Mouse (Mus musculus) intestine, postnatal 0 days (tissue): Measurements from ENCODE around the gene Ift20. TPM values are rescaled to one million over a fixed set of nuclear protein-coding genes. Genes with fewer than 3 reads are reported as not detected.
"Not testable (repeated sequence)": the region's sequence is repeated elsewhere in the genome, so short reads cannot be mapped to it uniquely, and the experiment has no call there.

ENCODE experiments used
- ATAC-seq: fragments of 200-750 bp; cut with Nextera tagmentation; 2 replicates; pipeline ENCODE4 v1.8.0; 2017; ENCODE audit warnings: mild to moderate bottlenecking, moderate TSS enrichment, moderate library complexity
- H3K27ac ChIP-seq: fragments of 300-500 bp; sonication (generic); 2 replicates; pipeline ENCODE4 v1.5.1; 2014; ENCODE audit warnings: mild to moderate bottlenecking, low read depth, low read length, moderate library complexity
- H3K27me3 ChIP-seq: fragments of 300-500 bp; sonication (generic); replicated peaks from 2 replicates; pipeline ENCODE4 v1.6.1; 2014; ENCODE audit warnings: low read length, mixed read lengths; ENCODE audit not compliant: control insufficient read depth, insufficient read depth
- H3K36me3 ChIP-seq: fragments of 300-500 bp; sonication (generic); 2 replicates; pipeline ENCODE4 v1.6.1; 2014; ENCODE audit warnings: mild to moderate bottlenecking, moderate library complexity; ENCODE audit not compliant: control insufficient read depth, insufficient read depth
- H3K4me1 ChIP-seq: fragments of 300-500 bp; sonication (generic); replicated peaks from 2 replicates; pipeline ENCODE4 v1.6.1; 2014; ENCODE audit warnings: antibody characterized with exemption, low read length, mixed read lengths; ENCODE audit not compliant: control insufficient read depth, insufficient read depth
- H3K4me2 ChIP-seq: fragments of 300-500 bp; sonication (generic); replicated peaks from 2 replicates; pipeline ENCODE4 v1.6.1; 2014; ENCODE audit warnings: low read depth, mild to moderate bottlenecking, moderate library complexity
- H3K4me3 ChIP-seq: fragments of 300-500 bp; sonication (generic); 2 replicates; pipeline ENCODE4 v1.5.1; 2014; ENCODE audit warnings: low read depth, low read length
- H3K9ac ChIP-seq: fragments of 300-500 bp; sonication (generic); 2 replicates; pipeline ENCODE4 v1.6.1; 2014; ENCODE audit warnings: mild to moderate bottlenecking, low read depth, low read length
- H3K9me3 ChIP-seq: fragments of 300-500 bp; sonication (generic); 2 replicates; pipeline ENCODE4 v1.6.1; 2016; ENCODE audit warnings: mixed run types; ENCODE audit not compliant: control insufficient read depth
- CTCF ChIP-seq: sonication (generic); IDR thresholded peaks from 2 replicates; pipeline ENCODE4 v1.5.1; 2016; ENCODE audit warnings: low read depth, mild to moderate bottlenecking, control low read depth, antibody characterized with exemption, moderate library complexity
- WGBS: fragments of 180-500 bp; shearing (Covaris S2); extraction: QIAGEN DNeasy Blood & Tissue Kit; methylation state at CpG from one replicate; pipeline ENCODE4 v1.1.7; 2014; 5-methylcytosine and 5-hydroxymethylcytosine counted together
- polyA plus RNA-seq: library from polyadenylated mRNA; unstranded; fragments of >200 nt; fragmentation: Nextera tagmentation; extraction: Ambion mirVana; gene quantifications from 2 replicates; pipeline ENCODE4 v1.2.1, GENCODE M21; 2015

Ift20 gene
- polyA plus RNA-seq, 1 experiment from 2014 or later = 221 TPM

DNA sequence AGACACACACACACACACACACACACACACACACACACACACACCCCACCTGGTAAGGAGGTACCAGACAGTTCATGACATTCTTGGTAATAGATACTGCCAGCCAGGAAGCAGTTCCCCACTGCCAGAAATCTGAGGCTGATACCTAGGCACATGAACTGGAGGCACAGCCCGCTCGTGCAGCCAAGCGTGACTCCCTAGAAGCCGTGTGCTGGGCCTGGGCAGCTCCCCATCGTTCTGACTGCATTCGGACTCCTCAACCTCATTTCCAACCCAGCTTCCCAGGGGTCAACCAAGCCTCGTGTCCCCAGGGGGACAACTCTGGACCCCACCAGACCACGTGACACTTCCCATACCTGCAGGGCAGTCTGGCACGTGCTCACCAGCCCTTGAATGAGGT is 7.4 kb upstream of the Ift20 start:
- Histone ChIP-seq H3K36me3 (peaks cover 72% of the 10 kb centered on the region), H3K4me1 (no peaks in the 10 kb centered on the region), H3K27me3 (no peaks in the 10 kb centered on the region), H3K4me3 (no peak overlapping the region), H3K27ac (no peak overlapping the region), H3K4me2 (no peak overlapping the region), H3K9me3 (no peaks in the 10 kb centered on the region), H3K9ac (no peak overlapping the region)
- no peak for TF ChIP-seq CTCF
- ATAC-seq = no peak
- 92% methylated on average over 9 of the region's 9 CpGs for WGBS

- TF ChIP-seq CTCF = no peak
- H3K9me3 ChIP-seq = no peaks in the 10 kb centered on the region
- H3K4me2 ChIP-seq = no peak overlapping the region
- 92% methylated on average over 12 of the region's 12 CpGs for WGBS
- 0 out of 2 replicates have a peak, but pooled peaks cover 6% of the 10 kb centered on the region for H3K4me1 ChIP-seq
- peaks cover 60% of the 10 kb centered on the region for H3K36me3 ChIP-seq
- no peak overlapping the region for H3K9ac ChIP-seq
- H3K27me3 ChIP-seq = no peaks in the 10 kb centered on the region
- no peak overlapping the region for H3K4me3 ChIP-seq
- ATAC-seq = no peak
- no peak overlapping the region for H3K27ac ChIP-seq
Observed at GRCm38 (mm10) chr11:78530001-78530400, 6.2 kb upstream of the Ift20 start.

DNA sequence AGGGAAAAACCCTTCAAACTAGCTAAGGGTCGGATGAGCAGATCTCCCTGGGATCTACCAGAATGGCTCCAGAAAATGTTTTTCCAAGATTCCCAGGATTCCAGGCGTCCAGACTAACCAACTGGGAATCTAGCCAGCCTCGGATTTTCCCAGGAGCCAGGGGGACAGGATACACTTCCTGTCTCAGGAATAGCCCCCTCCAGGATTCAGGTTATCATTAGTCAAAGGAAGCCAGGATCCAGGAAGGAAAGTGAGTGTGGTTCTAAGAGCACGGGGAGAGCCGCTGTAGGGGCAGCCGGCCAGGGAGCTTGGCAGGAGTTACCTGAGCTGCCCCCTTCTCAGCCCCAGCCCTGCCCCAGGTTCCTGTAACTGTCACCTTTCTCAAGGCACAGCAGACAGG is 5.1 kb upstream of the Ift20 start:
- TF ChIP-seq CTCF = no peak
- H3K27me3 ChIP-seq = no peaks in the 10 kb centered on the region
- H3K27ac ChIP-seq = no peak overlapping the region
- H3K4me3 ChIP-seq = no peak overlapping the region
- H3K9me3 ChIP-seq = no peaks in the 10 kb centered on the region
- H3K36me3 ChIP-seq = peaks cover 49% of the 10 kb centered on the region
- ATAC-seq = no peak
- 0 out of 2 replicates have a peak, but pooled peaks cover 8% of the 10 kb centered on the region for H3K4me1 ChIP-seq
- no peak overlapping the region for H3K9ac ChIP-seq
- 66% methylated on average over 6 of the region's 6 CpGs for WGBS
- no peak overlapping the region for H3K4me2 ChIP-seq

GRCm38 (mm10) chr11:78531515-78531914 is 4.6 kb upstream of the Ift20 start:
- WGBS = 86% methylated on average over 10 of the region's 10 CpGs
- H3K36me3 ChIP-seq = peaks cover 45% of the 10 kb centered on the region
- not testable (repeated sequence) for H3K27ac ChIP-seq, H3K9me3 ChIP-seq, H3K4me3 ChIP-seq, H3K27me3 ChIP-seq, H3K4me2 ChIP-seq, H3K4me1 ChIP-seq, H3K9ac ChIP-seq, ATAC-seq

DNA sequence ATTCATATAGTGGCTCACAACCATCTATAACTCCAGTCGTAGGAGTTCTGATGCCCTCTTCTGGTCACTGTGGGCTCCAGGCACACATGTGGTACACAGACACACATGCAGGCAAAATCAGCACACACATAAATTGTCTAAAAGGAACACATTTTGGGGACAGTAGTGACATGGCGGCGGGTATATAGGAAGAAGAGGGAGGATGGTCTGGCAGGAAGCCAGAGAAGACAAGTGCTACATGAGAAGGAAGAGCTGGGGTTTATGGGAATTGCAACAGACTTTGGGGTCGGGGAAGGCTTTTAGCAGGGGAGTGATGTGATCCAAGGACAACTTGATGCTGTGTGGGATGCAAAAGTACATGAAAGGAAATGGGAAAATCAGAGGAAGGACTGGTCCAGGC is 1.6 kb upstream of the Ift20 start:
- Histone ChIP-seq H3K27me3 (no peaks in the 10 kb centered on the region), H3K9me3 (no peaks in the 10 kb centered on the region), H3K9ac (0 out of 2 replicates have a peak overlapping the region, but pooled peaks have one; percentile 64), H3K27ac (0 out of 2 replicates have a peak overlapping the region, but pooled peaks have one; percentile 97), H3K4me3 (peak overlapping the region; percentile 85), H3K36me3 (peaks cover 30% of the 10 kb centered on the region), H3K4me1 (peaks cover 12% of the 10 kb centered on the region), H3K4me2 (peak overlapping the region; percentile 75)
- no peak for ATAC-seq
- TF ChIP-seq CTCF = peak; percentile 46
- 79% methylated on average over 4 of the region's 4 CpGs for WGBS

- peak overlapping the region; percentile 85 for H3K4me3 ChIP-seq
- H3K27me3 ChIP-seq = no peaks in the 10 kb centered on the region
- WGBS = under 1% methylated on average over 23 of the region's 23 CpGs
- peak overlapping the region; percentile 75 for H3K4me2 ChIP-seq
- H3K9ac ChIP-seq = peak overlapping the region; percentile 64
- H3K4me1 ChIP-seq = peaks cover 12% of the 10 kb centered on the region
- no peaks in the 10 kb centered on the region for H3K9me3 ChIP-seq
- H3K27ac ChIP-seq = peak overlapping the region; percentile 97
- peak; percentile 46 for ATAC-seq
- no peak for TF ChIP-seq CTCF
- H3K36me3 ChIP-seq = peaks cover 31% of the 10 kb centered on the region
Observed at GRCm38 (mm10) chr11:78535376-78536079, 633 bp upstream of the Ift20 start.
